Mouse (Mus musculus) heart, adult 2 months (tissue): Measurements from ENCODE around the gene Olfr15.
A peak's percentile ranks its signal among the peaks of the same experiment; 100 is the strongest.

ENCODE experiments used
- CTCF ChIP-seq: fragments of 200-600 bp; IDR thresholded peaks from 2 replicates; pipeline ENCODE4 v1.8.1; 2022; ENCODE audit warnings: antibody characterized with exemption, mild to moderate bottlenecking, moderate library complexity
- EP300 ChIP-seq: fragments of 200-500 bp; IDR thresholded peaks from 2 replicates; pipeline ENCODE4 v1.6.1; 2011; ENCODE audit warnings: low read depth, low read length, control low read depth; ENCODE audit not compliant: insufficient read depth
- POLR2A ChIP-seq: fragments of 200-500 bp; IDR thresholded peaks from 2 replicates; pipeline ENCODE4 v1.6.1; 2011; ENCODE audit warnings: mild to moderate bottlenecking, low read depth, low read length, control low read depth; ENCODE audit not compliant: insufficient read depth

DNA sequence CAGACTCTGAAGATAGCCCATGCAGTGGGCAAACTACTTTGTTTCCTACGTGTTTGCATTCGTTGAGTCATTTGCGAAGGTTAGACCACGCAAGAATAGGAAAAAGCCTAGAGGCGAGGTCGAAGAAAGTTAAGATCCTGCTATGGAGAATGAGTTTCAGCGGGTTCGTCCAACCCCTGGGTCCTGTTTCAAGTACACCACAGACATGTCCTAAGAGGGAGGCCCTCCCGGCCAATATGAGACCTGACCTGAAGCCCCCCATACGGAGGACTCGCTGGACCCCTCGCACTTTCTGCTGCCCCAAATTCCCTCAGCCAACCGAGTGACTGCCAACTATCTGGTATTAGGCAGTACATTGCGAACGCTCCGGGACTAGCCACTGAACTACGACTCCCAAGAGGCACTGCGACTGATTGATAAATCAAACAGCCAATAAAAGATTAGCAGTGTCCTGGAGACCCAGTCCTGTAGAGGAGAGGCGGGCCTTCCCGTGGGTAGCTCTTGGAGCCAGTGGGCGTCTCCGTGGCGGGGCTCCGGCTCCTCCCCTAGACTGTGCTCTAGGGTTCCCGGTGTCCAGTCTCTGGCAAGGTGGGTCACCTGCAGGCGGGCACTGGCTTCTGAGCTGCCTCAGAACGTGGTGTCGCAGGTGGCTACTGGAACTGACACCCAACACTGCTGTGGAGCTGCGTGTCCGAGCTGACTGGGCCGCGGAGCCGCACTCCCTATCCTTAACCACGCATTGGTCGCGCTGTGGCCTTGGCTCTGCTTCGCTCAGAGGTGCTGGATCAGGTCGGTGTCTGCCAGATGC is 16.2 kb downstream of the Olfr15 start, which contains the start of gene Zfp174:
- TF ChIP-seq EP300 (no peak), CTCF (peak; percentile 27; the same call in 1 of the 2 replicates), POLR2A (peak; percentile 77)
